Mouse (Mus musculus): ENCODE measurements around the gene Clk1.

GRCm38 (mm10) chr1:58375574-58376147 is 48.2 kb downstream of the Clk1 start:
- TF ChIP-seq CTCF (conservative IDR thresholded peaks at IDR 0.05; ENCODE audit: insufficient read depth, insufficient read length, low read depth, low read length) (no peak), POLR2A (IDR thresholded peaks at IDR 0.05; ENCODE audit: low read depth, low read length) (no peak)

All from kidney, adult 2 months (tissue).